Mouse (Mus musculus) gastrocnemius, postnatal 25 days (tissue): ENCODE data around the gene Nap1l5. TPM values are rescaled to one million over a fixed set of nuclear protein-coding genes. Genes with fewer than 3 reads are reported as not detected.

ENCODE experiments used
- DNase-seq: peaks from one replicate; pipeline ENCODE4 v3.0.0; 2022
- long read RNA-seq, 2 experiments: library from polyadenylated mRNA; stranded (forward); transcript quantifications; one replicate each; pipeline ENCODE4 v2.0.0; 2021
- total RNA-seq, 2 experiments: library from RNA; stranded (reverse); gene quantifications; 1 replicate in 1 of 2; 2 replicates in 1 of 2; pipeline ENCODE4 v1.2.3; 2021

Nap1l5 gene
- total RNA-seq: under 1 TPM; 0.15 to 0.24 TPM
- long read RNA-seq, experiment 1, partial matches to known transcripts: 0 of 1 reads
- long read RNA-seq, experiment 1, other reads (novel, unspliced or antisense): 0 of 1 reads
- long read RNA-seq, experiment 2: 0 reads

DNA sequence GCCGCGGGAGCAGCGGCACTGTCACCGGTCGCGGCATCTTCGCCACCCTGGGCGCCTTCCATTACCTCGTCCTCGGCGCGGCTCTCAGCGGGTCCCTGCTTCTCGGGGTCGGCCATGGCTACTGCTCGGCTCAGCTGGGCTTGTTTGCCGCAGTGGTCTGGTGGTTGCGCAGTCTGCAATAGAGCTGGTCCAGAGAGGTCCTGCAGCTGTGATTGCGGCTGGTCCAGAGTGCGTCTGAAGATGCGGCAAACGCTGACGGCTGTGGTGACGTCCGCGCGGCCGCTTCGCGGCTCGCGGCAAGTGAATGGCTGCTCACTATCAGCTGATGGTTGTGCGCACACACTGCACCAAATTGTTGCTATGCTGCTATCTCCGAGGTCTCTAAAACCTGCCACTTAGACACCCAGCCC is at the start of gene Nap1l5:
Nap1l5 (minus strand) TSS at position 225 of the 410 bp plus-strand sequence.
- peak; percentile 30 for DNase-seq

DNA sequence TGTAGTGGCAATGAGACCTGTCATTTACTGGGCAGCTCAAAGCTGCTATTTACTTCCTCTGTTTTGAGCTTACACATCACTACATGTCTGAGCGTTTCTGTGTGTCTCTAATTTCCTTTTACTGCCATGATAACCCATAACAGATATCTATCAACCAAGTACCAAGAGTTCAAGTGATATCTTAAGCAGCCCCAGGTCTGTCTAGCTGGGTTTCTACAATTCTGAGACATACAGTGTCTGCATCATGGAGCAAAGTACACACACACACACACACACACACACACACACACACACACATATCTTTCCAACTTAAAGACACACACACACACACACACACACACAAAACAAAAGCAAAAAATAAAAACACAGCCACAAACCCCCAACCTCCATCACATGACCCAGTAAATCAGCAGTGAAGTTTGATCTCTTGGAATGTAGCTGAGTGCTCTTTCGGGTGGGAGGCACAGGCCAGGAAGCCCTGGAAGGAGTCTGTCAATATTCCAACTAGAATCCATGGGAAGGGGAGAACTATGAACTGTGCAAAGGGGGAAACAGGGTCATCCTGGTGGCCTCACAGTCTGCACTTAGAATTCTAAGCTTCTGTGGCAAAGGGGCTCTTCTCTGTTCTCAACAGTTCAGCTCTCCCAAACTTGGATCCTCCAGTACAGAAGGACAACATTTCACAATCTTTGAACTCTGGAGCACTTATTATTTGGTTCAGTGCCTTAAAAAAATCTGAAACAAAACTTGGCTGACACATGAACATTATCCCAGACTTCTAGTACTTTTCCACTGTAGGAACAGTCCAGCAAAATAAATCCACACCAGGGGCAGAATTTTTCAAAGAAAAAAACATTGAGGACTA is 44.5 kb upstream of the Nap1l5 start:
- DNase-seq: peak; percentile 6

DNA sequence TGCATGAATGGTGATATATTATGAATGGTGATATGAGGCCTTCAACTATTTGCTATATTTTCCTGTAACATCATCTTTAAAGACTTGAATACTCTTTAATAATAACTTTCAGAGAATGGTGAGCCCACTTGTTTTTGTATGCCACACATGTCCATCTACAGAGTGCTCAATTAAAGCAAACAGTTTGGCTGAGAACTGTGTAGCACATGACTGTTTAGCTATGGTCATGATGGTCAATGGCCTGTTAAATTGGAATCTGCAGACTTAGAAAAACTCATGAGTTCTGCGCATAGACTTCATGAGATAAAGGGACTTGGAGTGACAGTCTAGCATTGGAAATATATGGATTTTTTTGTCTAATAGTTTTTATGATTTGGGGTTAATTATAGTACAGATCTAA is 43.5 kb upstream of the Nap1l5 start:
- no peak for DNase-seq

DNA sequence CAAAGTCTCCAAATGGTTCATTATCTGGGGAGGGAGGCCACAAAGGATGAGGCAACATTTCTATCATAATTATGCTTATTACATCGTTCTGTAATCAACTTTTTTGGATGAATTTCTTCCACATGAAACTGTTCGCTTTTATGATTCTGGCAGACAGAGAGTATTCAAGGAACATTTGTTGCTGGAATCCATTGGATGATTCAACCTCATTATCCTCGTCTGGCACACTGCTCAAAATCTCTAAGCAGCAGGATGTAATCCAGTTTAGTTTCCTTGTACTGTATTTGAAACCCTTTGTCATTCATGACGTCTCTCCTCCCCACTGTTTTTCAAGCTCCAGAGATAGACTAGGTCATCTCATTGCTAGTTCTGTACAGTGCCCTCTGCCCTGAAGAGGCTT is 40.0 kb upstream of the Nap1l5 start:
- no peak for DNase-seq

DNA sequence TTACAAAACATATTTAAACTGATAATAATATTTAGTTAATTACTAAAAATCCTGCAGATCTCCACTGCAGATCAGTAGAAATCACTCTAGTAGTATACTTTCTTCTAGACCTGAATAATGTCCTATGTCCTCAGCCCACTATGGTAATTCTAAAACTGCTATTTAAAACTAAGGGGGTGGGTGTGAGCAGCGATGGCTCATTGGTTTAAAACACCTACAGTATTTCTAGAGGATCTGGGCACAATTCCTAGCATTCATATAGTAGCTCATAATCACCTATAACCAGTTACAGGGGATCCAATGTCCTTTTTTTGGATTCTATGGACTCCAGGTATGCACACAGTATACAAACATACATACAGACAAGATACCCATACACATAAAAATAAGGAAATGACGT is 39.4 kb upstream of the Nap1l5 start:
- no peak for DNase-seq

DNA sequence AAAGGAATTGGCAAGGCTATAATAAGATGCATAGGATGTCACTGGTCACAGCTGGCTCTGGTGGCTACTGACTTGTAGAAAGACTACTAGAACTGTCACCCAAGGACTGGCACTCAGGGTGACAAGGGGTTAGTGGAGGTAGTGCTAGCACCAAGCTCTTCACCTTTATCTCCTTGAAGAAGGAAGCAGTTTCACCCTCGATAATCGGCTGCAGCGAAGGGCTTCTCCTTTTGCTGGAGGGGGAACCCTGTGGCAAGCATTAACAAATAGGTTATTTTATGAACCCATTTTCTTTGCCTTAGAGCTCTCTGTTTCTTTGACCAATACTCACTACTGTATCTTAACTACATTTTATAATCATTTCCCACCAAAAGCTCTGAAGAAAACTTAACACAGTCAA is 37.1 kb upstream of the Nap1l5 start:
- no peak for DNase-seq

DNA sequence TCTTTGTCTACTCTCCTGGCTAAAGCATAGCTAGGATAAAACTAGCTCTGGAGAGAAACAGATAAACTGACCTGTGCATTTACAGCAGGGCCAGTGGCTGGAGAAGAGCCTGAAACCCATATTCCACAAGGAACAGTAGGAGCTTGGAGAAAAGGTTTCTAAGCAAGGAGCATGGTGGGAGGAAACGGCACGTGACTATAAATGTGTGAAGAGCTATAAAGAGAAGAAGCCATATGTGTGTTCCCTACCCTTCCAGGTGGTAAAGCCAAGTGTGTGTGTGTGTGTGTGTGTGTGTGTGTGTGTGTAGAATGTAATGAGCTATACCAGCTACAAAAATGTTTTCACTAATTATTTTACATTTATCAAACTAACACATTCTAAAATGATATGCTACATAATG is 35.4 kb upstream of the Nap1l5 start:
- no peak for DNase-seq

DNA sequence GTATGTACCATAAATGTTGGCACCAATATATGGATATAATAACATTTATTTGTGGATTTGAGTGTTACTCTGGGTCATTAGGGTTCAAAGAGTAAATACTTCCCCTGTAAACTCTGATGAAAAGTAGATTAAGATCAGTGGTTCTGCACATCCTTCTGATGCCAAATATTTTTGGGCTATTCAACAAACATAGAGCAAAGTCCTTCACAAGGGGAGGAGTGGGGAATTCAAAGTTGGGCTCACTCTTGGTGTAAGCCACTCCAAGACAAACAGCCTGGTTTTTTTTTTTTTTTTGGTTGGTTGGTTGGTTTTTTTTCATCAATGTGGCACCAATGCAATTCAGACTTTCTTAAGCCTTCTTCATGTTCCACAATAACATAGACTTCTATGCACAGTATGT is 30.9 kb upstream of the Nap1l5 start:
- DNase-seq: no peak

DNA sequence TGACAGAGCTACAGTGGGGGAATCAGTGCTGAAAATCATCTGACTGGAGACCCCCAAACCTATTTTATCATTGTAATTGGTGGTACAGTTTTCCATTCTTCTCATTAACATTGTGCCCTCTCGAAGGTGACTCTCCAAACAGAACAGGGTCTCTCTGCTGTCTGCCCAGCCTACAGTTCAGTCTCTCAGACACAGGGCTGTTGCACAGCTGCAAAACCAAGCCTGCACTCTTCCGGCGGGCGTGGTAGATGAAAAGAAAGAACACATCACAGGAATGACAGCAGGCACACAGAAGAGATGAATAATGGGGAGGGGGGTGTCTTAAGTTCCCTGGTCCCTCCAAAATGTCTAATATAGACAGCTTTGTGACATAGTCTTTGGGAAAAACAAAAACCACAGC is 27.3 kb upstream of the Nap1l5 start:
- DNase-seq: no peak

DNA sequence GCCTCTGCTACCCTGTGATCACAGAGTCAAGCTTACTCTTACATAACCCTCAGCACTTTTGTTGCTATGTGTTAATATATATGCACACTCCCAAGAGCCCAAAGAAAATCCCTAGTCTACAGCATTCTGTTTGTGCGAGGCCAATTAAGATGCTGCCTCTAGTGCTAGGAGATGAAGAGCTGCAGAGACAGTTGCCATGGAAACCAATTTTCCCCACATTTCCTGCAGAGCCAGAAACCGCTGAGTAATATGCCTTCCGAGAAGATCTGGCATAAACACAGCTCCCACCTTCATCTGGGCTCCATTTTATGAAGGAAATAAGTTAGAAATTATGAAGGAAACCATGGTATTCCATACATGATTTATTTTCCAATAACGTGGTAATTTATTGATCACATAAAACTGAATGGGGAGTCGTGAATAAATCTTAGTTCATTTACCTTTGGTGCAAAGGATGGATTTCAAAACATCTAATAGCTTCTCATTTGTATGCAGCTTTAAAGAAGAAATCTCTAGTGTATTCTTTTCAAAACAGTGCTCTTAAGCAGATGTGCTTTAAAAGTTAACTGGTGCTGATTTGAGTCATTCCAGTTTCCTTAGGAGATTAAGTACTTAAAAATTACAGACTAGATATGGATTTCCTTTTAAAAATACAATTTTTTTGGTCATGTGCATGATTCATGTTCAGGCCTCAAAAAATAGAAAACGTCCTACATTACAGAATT is 26.5 kb upstream of the Nap1l5 start:
- DNase-seq: no peak

DNA sequence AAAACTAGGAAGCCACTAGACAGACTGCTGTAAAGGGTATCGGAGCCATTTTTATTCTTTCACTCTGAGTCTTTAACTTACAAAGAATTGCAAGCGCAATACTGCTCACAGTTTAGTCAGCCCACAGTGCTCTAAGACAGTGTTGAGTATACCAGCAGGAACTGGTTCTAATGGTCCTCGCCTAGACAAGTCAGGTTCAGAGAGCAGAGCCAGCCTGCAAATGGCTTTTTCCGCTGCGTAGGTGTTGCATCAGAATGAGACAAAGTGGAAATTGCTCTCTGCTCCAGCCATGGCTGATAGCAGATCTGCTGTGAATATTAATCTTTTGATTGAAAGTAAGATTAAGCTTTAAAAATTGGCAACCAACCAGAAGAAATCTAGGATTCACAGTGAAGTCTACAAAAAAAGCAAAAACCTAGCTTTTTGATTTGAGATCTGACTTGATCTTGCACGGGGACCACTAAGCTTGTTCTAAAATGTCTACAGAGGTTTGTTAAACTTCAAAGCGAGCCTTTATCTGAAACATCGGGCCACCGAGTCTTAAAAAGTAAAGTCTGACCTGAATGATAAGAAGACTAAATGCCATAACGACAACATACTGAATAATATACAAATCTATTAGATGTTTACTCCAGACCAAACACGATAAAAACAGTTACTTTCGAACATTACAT is 25.8 kb upstream of the Nap1l5 start:
- DNase-seq: no peak

DNA sequence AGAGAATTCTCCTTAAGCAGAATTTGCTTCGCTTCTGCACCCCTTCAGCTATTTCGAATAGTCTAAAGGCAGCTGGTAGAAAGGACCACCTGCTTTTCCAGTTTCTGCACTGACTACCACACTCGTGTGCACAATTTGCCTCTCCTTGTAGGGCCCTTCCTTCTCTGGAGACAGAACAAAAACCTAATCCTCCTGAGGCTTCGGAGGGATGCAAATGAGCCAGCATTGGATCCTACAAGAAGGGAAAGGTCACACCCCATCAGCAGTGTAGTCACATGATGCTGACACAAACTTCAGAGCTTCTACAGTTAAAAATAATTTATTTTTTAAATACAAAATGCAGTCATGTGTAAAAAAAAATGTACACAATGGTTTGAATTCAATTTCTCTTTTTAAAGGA is 24.3 kb upstream of the Nap1l5 start:
- DNase-seq: no peak

DNA sequence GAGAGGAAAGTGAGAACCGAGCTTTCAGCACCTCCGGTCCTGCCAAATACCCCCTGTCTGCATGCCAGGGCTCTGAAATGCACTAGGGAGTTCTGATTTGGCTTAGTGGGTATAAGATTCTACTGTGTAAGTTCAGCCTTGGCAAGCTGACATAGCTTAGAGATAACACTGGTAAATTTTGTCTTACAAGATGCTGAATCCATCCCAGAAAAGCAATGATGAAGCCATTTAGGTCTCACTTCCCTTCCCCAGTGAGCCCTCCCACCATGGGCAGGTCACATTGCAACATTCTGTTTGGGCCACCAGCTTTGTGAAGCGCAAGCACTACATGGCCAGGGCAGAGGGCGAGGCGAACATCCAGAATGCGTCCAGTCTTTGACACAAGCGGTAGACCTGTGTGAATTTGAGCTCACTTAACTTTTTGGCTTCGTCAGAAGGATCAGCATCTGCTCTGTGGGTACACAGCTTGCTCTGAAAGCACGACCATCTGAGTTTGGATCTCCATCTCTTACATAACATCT is 23.1 kb upstream of the Nap1l5 start:
- peak; percentile 55 for DNase-seq

DNA sequence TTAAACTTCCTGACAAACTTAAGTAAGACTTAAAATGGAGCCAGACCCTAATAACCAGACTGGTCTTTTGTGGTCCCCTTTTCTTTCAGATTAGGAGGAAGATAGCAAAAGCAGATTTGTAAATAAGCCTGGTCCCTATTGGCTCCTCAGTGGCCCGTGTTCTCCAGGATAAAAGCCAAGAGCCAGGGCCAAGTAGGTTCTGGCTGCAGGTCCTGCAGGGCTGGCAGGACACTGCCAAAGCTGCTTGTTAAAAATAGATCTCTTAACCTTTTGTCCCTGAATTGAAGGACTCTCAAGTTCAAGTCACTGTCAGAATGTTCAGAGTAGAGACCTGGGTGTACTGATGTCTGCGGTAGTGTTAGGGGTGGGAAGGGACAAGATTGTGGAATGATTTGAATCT is 21.0 kb upstream of the Nap1l5 start:
- DNase-seq: peak; percentile 73

DNA sequence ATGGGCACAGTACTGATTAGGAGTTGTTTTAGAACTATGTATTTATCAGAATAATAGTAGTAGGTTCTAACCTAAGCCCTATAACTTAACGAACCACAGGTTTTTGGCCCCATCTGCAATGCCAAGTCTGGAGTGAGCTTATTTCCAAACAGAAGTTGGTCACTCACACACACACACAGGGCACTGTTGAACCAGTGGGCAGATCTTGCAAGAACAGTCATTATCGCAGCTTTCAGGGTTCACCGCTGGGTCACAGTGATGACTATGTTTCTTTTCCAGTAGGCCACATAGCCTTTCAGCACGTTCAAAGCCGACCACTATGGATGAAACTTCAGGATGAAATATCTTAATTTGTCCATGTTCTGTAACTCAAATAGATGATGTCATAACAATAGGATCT is 15.6 kb upstream of the Nap1l5 start:
- DNase-seq: no peak

DNA sequence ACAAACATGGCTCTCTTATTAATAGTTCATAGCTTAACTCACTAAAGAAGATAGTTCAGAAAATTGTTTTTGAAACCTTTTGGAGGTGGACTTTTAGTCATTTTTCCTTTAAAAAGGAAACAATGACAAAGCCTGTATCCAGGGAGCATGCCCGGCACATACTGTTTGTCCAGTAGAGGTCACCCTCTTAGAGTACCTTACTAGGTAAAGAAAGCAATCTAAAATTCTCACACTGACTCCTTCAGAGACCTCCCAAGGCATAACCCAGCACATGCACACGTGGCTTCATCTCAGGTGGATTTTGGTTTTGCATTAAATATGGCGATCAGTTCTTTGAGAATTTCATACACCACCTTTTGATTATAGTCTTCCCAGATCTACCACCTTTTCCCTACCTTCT is 14.7 kb upstream of the Nap1l5 start:
- DNase-seq: no peak

DNA sequence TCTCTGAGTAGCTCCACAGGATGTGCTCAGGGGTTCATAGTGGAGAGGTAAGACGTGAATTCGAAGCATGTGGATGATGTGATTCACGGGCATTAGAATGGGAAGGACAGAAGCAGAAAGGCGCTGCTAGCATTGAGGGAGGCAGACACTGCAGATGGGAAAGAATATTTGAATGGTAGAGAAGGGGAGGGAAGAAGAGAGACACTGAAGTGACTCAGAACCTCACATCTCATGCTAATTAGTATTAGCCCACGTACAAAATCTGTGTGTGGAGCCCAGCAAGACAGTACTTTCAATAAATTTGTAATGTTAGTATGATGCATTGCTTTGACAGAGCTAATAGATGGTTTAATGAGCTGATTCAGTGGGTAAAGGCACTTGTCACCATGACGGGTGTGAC is 13.9 kb upstream of the Nap1l5 start:
- no peak for DNase-seq

DNA sequence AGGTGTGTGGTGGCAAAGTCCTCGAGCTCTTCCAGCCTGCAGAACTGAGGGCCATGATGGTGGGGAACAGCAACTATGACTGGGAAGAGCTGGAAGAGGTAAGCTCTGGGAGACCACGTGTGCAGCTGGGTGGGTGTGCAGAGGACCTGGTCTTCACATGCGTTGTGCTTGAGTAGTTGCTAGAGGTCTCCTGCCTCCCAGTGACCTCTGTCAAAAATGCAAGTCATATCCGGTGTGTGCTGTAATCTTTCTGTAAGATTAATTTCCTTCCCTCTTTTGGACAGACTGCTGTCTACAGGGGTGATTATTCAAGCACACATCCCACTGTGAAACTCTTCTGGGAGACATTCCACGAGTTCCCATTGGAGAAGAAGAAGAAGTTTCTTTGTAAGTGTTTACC is 9.6 kb upstream of the Nap1l5 start:
- no peak for DNase-seq

DNA sequence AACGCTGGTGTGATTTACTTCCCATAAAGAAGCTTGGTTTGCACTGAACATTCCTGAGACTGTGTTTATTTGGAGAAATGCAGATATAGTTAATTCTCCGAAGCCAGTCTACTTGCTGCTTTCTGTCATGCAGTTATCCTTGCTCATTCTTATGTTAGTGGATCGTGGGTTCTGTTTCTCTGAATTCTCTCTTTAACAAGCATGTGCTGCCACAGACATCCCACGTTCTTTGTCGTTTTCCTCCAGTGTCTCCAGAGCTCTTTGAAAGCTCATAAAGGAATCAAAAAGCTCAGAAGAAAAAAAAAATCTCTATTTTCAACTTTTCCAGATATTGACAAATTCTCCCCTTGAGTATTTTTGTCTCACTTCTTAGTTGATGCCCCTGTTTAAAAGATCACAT is 7.1 kb upstream of the Nap1l5 start:
- DNase-seq: no peak

DNA sequence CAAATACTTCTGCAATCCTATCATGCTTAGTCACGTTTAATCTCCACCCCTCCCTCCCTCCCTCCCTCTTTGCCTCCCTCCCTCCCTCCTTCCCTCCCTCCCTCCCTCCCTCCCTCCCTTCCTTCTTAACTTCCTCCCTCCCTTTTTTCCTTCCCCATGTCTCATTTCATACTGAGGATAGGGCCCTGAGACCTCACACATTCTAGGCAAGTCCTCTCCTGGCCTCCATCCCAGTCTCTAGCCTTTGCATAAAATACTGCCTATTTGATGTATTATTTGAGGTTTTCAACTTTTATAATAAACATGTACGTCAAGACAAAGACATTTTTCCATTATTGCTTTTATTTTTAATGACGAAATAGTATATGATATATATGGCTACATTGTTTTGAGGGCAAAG is 6.7 kb upstream of the Nap1l5 start:
- DNase-seq: no peak

DNA sequence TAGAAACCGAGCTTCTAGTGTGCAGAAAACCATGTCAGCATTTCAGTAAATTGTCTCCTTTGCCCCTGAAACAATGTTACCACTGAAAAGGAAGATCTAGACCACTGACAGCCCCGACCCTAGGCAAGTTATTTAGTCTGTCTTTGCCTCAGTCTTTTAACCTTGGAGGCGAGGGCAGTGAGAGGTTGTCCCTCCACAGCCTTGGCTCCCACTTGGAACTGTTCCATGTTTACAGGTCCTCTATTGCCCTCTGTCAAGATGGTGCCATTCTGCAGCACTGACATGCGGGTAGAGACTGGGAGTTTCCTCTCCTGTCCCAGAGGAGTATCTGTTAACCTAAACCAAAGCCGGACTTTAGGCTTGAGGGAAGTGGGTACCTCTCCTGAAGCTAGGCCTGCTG is 6.0 kb upstream of the Nap1l5 start:
- no peak for DNase-seq

DNA sequence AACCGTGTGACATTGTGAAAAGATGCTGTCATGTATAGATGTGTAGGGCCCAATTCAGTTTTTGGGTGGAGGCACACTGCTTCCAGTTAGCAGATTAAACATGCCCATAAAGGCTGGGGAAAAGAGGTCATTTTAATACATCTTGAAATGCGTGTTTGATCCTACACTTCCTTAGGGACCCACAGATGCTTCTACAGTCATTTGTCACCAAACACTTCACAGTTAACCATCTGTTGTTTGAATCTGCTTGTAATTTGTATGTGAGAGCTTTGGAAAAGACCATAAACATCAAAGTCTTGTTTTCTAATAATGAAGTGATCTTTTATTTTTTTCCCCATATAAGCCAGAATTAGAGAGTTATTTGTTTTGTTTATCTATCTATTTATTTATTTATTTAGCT is 915 bp upstream of the Nap1l5 start:
- no peak for DNase-seq

DNA sequence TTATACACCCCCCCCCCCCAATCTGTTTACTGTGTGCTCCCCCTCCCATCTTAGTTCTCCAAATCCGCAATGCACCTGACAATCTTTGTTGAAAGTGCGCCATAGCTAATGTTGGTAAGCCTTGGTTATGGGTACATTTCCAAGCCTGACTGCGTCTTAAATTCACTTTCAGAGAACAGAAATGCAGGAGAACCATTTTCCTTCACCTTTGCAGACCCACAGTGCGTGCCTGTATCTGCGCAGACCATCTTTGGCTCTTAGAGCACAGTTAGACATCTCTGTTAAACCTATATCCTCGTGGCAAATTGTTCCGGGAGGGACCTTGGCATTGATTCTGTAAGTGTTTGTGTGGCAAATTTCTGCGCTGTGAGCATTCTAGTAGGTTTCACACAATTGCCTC is 460 bp upstream of the Nap1l5 start:
- DNase-seq: no peak
